Mouse (Mus musculus): ENCODE data around the gene Tox3. TPM values are rescaled to one million over a fixed set of nuclear protein-coding genes. Genes with fewer than 3 reads are reported as not detected.
A peak's percentile ranks its signal among the peaks of the same experiment; 100 is the strongest.

Gene Tox3
- polyA plus RNA-seq, 1 experiment from 2014 or later: 20.1 TPM

DNA sequence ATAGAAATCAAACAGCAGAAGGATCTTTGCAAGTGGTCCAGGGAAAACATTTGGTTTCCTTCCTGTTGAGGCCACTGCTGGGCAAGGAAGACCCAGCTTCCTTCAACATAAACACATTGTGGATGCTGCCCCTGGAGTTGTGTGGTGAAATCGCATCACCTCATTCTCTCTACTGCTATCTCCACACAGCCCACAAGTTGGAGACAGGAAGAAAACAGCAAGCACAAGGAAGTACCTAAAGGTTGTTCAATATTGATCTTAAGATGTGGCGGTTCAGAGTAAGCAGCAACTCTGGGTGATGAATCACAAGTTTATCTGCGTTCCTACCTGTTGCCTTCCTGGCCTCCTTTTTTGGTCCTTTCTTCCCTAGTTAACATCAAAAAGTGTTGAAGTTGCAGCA lies 6.6 kb upstream of the Tox3 start:
- Histone ChIP-seq H3K9ac (ENCODE audit: low read depth, low read length) (no peak overlapping the region), H3K4me2 (replicated peaks; ENCODE audit: low read depth, low read length) (no peak overlapping the region), H3K4me1 (ENCODE audit: control insufficient read depth, insufficient read depth, low read length) (0 out of 2 replicates have a peak, but pooled peaks cover under 1% of the 10 kb centered on the region), H3K27ac (ENCODE audit: low read depth, low read length) (no peak overlapping the region), H3K36me3 (ENCODE audit: control insufficient read depth, insufficient read depth, low read length) (no peaks in the 10 kb centered on the region), H3K27me3 (ENCODE audit: control insufficient read depth, insufficient read depth, low read length) (no peaks in the 10 kb centered on the region), H3K9me3 (ENCODE audit: control insufficient read depth, low read length) (no peaks in the 10 kb centered on the region), H3K4me3 (ENCODE audit: low read length) (no peak overlapping the region)
- ATAC-seq (ENCODE audit: low FRiP score, low TSS enrichment): no peak
- 83% methylated on average over 3 of the region's 3 CpGs for WGBS

GRCm38 (mm10) chr8:90353960-90354540 lies 5.9 kb upstream of the Tox3 start:
- no peak overlapping the region for H3K9ac ChIP-seq (ENCODE audit: low read depth, low read length)
- H3K4me2 ChIP-seq (replicated peaks; ENCODE audit: low read depth, low read length): no peak overlapping the region
- H3K36me3 ChIP-seq (ENCODE audit: control insufficient read depth, insufficient read depth, low read length): no peaks in the 10 kb centered on the region
- H3K27ac ChIP-seq (ENCODE audit: low read depth, low read length): no peak overlapping the region
- H3K4me3 ChIP-seq (ENCODE audit: low read length): no peak overlapping the region
- 0 out of 2 replicates have a peak, but pooled peaks cover 5% of the 10 kb centered on the region for H3K4me1 ChIP-seq (ENCODE audit: control insufficient read depth, insufficient read depth, low read length)
- ATAC-seq (ENCODE audit: low FRiP score, low TSS enrichment): no peak
- WGBS: 65% methylated on average over 16 of the region's 16 CpGs
- H3K27me3 ChIP-seq (ENCODE audit: control insufficient read depth, insufficient read depth, low read length): no peaks in the 10 kb centered on the region
- H3K9me3 ChIP-seq (ENCODE audit: control insufficient read depth, low read length): no peaks in the 10 kb centered on the region

DNA sequence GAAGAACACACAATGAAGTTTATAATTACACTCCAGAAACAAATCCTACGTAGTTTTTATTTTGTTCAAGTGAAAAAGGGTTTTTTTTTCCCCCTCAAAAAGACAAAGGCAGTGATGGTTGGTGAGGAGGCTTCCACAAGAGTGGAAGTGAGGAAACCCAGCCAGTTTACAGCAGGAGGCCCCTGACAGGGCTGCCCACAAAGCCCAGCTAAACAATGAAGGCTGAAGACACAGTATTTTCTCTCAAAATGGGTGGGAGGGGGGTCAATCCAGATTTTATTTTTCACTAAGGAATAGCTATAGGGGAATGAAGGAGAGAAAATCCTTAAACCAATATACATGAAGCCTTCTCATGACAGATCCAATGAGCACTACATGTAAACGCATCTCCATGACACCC lies 5.4 kb upstream of the Tox3 start:
- no peaks in the 10 kb centered on the region for H3K9me3 ChIP-seq (ENCODE audit: control insufficient read depth, low read length)
- H3K4me3 ChIP-seq (ENCODE audit: low read length): no peak overlapping the region
- no peak overlapping the region for H3K9ac ChIP-seq (ENCODE audit: low read depth, low read length)
- H3K4me2 ChIP-seq (replicated peaks; ENCODE audit: low read depth, low read length): no peak overlapping the region
- H3K36me3 ChIP-seq (ENCODE audit: control insufficient read depth, insufficient read depth, low read length): no peaks in the 10 kb centered on the region
- 0 out of 2 replicates have a peak, but pooled peaks cover 5% of the 10 kb centered on the region for H3K4me1 ChIP-seq (ENCODE audit: control insufficient read depth, insufficient read depth, low read length)
- no peak overlapping the region for H3K27ac ChIP-seq (ENCODE audit: low read depth, low read length)
- 74% methylated on average over 2 of the region's 2 CpGs for WGBS
- no peak for ATAC-seq (ENCODE audit: low FRiP score, low TSS enrichment)
- no peaks in the 10 kb centered on the region for H3K27me3 ChIP-seq (ENCODE audit: control insufficient read depth, insufficient read depth, low read length)

DNA sequence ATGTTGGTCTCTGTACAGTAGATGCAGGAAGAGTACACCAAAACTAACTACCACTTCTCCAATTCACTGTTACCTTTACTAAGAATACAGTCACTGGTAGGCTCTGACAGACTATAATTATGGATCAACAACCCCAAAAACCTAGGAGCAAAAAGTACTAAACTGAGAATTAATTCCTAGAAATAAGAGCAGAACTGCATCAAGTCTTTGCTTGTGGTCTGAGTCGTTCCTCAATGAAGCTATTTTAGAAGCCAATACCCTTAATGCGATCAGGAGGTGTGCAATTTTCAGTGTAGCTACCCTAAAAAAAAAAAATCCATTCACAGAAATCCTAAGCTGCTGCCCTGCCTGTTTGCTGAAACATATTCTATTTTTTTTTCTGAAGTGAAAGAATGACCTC lies 4.8 kb upstream of the Tox3 start:
- H3K4me2 ChIP-seq (replicated peaks; ENCODE audit: low read depth, low read length): no peak overlapping the region
- 72% methylated on average over 2 of the region's 2 CpGs for WGBS
- H3K27me3 ChIP-seq (ENCODE audit: control insufficient read depth, insufficient read depth, low read length): no peaks in the 10 kb centered on the region

GRCm38 (mm10) chr8:90349709-90350562 lies 1.8 kb upstream of the Tox3 start:
- H3K27me3 ChIP-seq (ENCODE audit: control insufficient read depth, insufficient read depth, low read length): no peaks in the 10 kb centered on the region
- no peaks in the 10 kb centered on the region for H3K9me3 ChIP-seq (ENCODE audit: control insufficient read depth, low read length)
- no peak overlapping the region for H3K4me2 ChIP-seq (replicated peaks; ENCODE audit: low read depth, low read length)
- H3K4me3 ChIP-seq (ENCODE audit: low read length): no peak overlapping the region
- H3K36me3 ChIP-seq (ENCODE audit: control insufficient read depth, insufficient read depth, low read length): no peaks in the 10 kb centered on the region
- H3K27ac ChIP-seq (ENCODE audit: low read depth, low read length): no peak overlapping the region
- H3K9ac ChIP-seq (ENCODE audit: low read depth, low read length): no peak overlapping the region
- 26% methylated on average over 13 of the region's 13 CpGs for WGBS
- peak; percentile 30; the same call in 1 of the 2 replicates for ATAC-seq (ENCODE audit: low FRiP score, low TSS enrichment)
- H3K4me1 ChIP-seq (ENCODE audit: control insufficient read depth, insufficient read depth, low read length): peaks cover 12% of the 10 kb centered on the region; the same call in 1 of the 2 replicates

More for the DNA sequence above, 4.8 kb upstream of the Tox3 start:
- H3K9ac ChIP-seq (ENCODE audit: low read depth, low read length): no peak overlapping the region
- no peak overlapping the region for H3K4me3 ChIP-seq (ENCODE audit: low read length)
- H3K27ac ChIP-seq (ENCODE audit: low read depth, low read length): no peak overlapping the region
- no peaks in the 10 kb centered on the region for H3K36me3 ChIP-seq (ENCODE audit: control insufficient read depth, insufficient read depth, low read length)
- ATAC-seq (ENCODE audit: low FRiP score, low TSS enrichment): no peak
- 0 out of 2 replicates have a peak, but pooled peaks cover 5% of the 10 kb centered on the region for H3K4me1 ChIP-seq (ENCODE audit: control insufficient read depth, insufficient read depth, low read length)
- no peaks in the 10 kb centered on the region for H3K9me3 ChIP-seq (ENCODE audit: control insufficient read depth, low read length)

DNA sequence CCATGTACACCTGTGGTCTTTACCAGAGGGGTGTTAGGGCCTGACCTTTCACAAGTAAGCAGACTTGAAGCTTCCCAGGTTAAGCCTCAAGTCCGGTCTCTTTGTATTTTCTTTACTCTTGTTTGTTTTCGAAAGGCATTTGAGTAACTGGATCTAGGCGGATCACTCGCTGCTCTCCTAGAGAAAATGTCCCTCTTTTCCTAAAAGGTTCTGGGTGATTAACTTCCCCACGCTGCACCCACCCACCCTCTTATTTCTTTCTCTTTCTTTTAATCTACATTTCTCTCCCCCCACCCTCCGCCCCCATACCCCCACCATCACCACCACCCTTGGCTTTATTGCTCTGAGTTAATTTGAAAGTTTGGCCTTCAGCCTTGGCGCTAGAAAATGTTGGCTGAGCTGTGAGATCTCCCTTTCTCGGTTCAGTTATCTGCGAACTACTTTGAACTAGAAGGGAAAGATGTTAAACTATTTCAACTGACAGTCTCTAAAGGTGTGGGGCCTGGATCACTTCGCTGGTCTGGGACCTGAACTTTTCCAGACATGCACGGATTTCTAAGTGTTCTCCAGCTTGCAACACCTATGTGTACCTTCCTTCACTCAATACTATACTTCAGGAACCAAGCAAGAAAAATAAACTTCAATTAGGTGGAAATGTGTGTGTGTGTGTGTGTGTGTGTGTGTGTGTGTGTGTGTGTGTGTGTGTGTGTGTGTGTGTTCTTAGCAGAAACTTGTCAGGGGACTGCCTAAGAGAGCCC lies 962 bp upstream of the Tox3 start:
- Histone ChIP-seq H3K9me3 (ENCODE audit: control insufficient read depth, low read length) (no peaks in the 10 kb centered on the region), H3K4me3 (ENCODE audit: low read length) (peak overlapping the region; percentile 62), H3K36me3 (ENCODE audit: control insufficient read depth, insufficient read depth, low read length) (no peaks in the 10 kb centered on the region), H3K27ac (ENCODE audit: low read depth, low read length) (peak overlapping the region; percentile 90), H3K27me3 (ENCODE audit: control insufficient read depth, insufficient read depth, low read length) (no peaks in the 10 kb centered on the region), H3K4me1 (ENCODE audit: control insufficient read depth, insufficient read depth, low read length) (peaks cover 12% of the 10 kb centered on the region; the same call in 1 of the 2 replicates), H3K4me2 (replicated peaks; ENCODE audit: low read depth, low read length) (peak overlapping the region; percentile 60), H3K9ac (ENCODE audit: low read depth, low read length) (peak overlapping the region; percentile 94; the same call in 1 of the 2 replicates)
- no peak; the same call in 1 of the 2 replicates for ATAC-seq (ENCODE audit: low FRiP score, low TSS enrichment)
- WGBS: 9% methylated on average over 11 of the region's 11 CpGs

GRCm38 (mm10) chr8:90347581-90348177 lies 464 bp downstream of the Tox3 start:
- H3K9me3 ChIP-seq (ENCODE audit: control insufficient read depth, low read length): no peaks in the 10 kb centered on the region

DNA sequence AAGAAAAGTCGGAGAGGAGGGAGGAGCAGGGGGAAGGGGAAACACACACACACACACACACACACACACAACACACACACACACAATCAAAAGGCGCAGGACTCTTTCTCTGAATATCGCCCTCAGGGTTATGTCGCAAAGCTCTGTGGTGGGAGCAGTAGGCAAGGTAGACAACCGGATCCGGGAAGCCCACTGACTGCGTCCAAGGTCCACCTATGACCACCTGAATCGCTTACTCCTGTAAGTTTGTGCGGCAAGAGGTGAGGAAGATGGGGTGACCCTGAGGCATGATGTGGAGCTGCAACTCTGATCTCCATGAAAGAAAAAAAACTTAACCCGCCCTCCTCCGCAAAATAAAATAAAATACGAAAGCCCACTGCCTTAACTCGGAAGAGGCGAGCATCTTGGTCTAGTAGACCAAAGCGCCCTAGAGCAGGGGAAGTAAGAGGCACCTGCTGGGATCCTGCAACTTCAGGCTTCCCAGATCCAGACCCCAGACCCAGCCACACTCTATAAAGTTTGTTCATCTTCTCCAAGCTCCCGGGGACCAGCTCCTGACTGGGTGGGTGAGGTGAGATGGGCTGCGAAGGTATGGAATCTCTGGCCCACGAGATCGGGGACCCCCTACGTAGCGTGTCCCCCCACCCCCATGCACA lies 1.1 kb downstream of the Tox3 start:
- Histone ChIP-seq H3K36me3 (ENCODE audit: control insufficient read depth, insufficient read depth, low read length) (no peaks in the 10 kb centered on the region), H3K27ac (ENCODE audit: low read depth, low read length) (peak overlapping the region; percentile 90), H3K4me1 (ENCODE audit: control insufficient read depth, insufficient read depth, low read length) (peaks cover 12% of the 10 kb centered on the region; the same call in 1 of the 2 replicates), H3K4me3 (ENCODE audit: low read length) (peak overlapping the region; percentile 62), H3K9me3 (ENCODE audit: control insufficient read depth, low read length) (no peaks in the 10 kb centered on the region), H3K27me3 (ENCODE audit: control insufficient read depth, insufficient read depth, low read length) (no peaks in the 10 kb centered on the region), H3K4me2 (replicated peaks; ENCODE audit: low read depth, low read length) (peak overlapping the region; percentile 60), H3K9ac (ENCODE audit: low read depth, low read length) (peak overlapping the region; percentile 94)
- 1% methylated on average over 21 of the region's 21 CpGs for WGBS
- ATAC-seq (ENCODE audit: low FRiP score, low TSS enrichment): no peak

More at GRCm38 (mm10) chr8:90347581-90348177, 464 bp downstream of the Tox3 start:
- Histone ChIP-seq H3K4me1 (ENCODE audit: control insufficient read depth, insufficient read depth, low read length) (peaks cover 12% of the 10 kb centered on the region; the same call in 1 of the 2 replicates), H3K36me3 (ENCODE audit: control insufficient read depth, insufficient read depth, low read length) (no peaks in the 10 kb centered on the region), H3K27ac (ENCODE audit: low read depth, low read length) (peak overlapping the region; percentile 90), H3K4me3 (ENCODE audit: low read length) (peak overlapping the region; percentile 62), H3K9ac (ENCODE audit: low read depth, low read length) (peak overlapping the region; percentile 94), H3K4me2 (replicated peaks; ENCODE audit: low read depth, low read length) (peak overlapping the region; percentile 60), H3K27me3 (ENCODE audit: control insufficient read depth, insufficient read depth, low read length) (no peaks in the 10 kb centered on the region)
- under 1% methylated on average over 55 of the region's 66 CpGs for WGBS
- ATAC-seq (ENCODE audit: low FRiP score, low TSS enrichment): peak; percentile 63

Measured in kidney, embryonic 14.5 days (tissue).